Mouse (Mus musculus): Measurements from ENCODE around the gene Cys1. TPM values are rescaled to one million over a fixed set of nuclear protein-coding genes. Genes with fewer than 3 reads are reported as not detected.
"Not testable (repeated sequence)": the region's sequence is repeated elsewhere in the genome, so short reads cannot be mapped to it uniquely, and the experiment has no call there.

Gene Cys1
- polyA plus RNA-seq, 1 experiment from 2014 or later: 10.7 TPM

- H3K9ac ChIP-seq (ENCODE audit: low read depth, low read length): no peak overlapping the region
- 0 out of 2 replicates have a peak, but pooled peaks have one; percentile 13 for ATAC-seq (ENCODE audit: low FRiP score, low TSS enrichment)
- H3K4me3 ChIP-seq (ENCODE audit: low read length): no peak overlapping the region
- H3K36me3 ChIP-seq (ENCODE audit: control insufficient read depth, insufficient read depth, low read length): no peaks in the 10 kb centered on the region
- no peak overlapping the region for H3K4me2 ChIP-seq (replicated peaks; ENCODE audit: low read depth, low read length)
- no peaks in the 10 kb centered on the region for H3K27me3 ChIP-seq (ENCODE audit: control insufficient read depth, insufficient read depth, low read length)
- 0 out of 2 replicates have a peak, but pooled peaks cover 5% of the 10 kb centered on the region for H3K4me1 ChIP-seq (ENCODE audit: control insufficient read depth, insufficient read depth, low read length)
- 65% methylated on average over 4 of the region's 4 CpGs for WGBS
- H3K27ac ChIP-seq (ENCODE audit: low read depth, low read length): no peak overlapping the region
- no peaks in the 10 kb centered on the region for H3K9me3 ChIP-seq (ENCODE audit: control insufficient read depth, low read length)
Observed at GRCm38 (mm10) chr12:24642370-24642802, 39.2 kb downstream of the Cys1 start.

GRCm38 (mm10) chr12:24638787-24639186 is 42.8 kb downstream of the Cys1 start:
- WGBS: 97% methylated on average over 10 of the region's 10 CpGs

GRCm38 (mm10) chr12:24634648-24635047 is 47.0 kb downstream of the Cys1 start:
- Histone ChIP-seq H3K4me2 (replicated peaks; ENCODE audit: low read depth, low read length) (no peak overlapping the region), H3K27me3 (ENCODE audit: control insufficient read depth, insufficient read depth, low read length) (no peaks in the 10 kb centered on the region), H3K4me1 (ENCODE audit: control insufficient read depth, insufficient read depth, low read length) (no peaks in the 10 kb centered on the region), H3K9me3 (ENCODE audit: control insufficient read depth, low read length) (no peaks in the 10 kb centered on the region), H3K9ac (ENCODE audit: low read depth, low read length) (no peak overlapping the region), H3K27ac (ENCODE audit: low read depth, low read length) (no peak overlapping the region), H3K36me3 (ENCODE audit: control insufficient read depth, insufficient read depth, low read length) (no peaks in the 10 kb centered on the region), H3K4me3 (ENCODE audit: low read length) (no peak overlapping the region)
- WGBS: 93% methylated on average over 3 of the region's 3 CpGs
- ATAC-seq (ENCODE audit: low FRiP score, low TSS enrichment): no peak

More at GRCm38 (mm10) chr12:24638787-24639186, 42.8 kb downstream of the Cys1 start:
- not testable (repeated sequence) for H3K27me3 ChIP-seq (ENCODE audit: control insufficient read depth, insufficient read depth, low read length); H3K4me1 ChIP-seq (ENCODE audit: control insufficient read depth, insufficient read depth, low read length); H3K9ac ChIP-seq (ENCODE audit: low read depth, low read length); H3K36me3 ChIP-seq (ENCODE audit: control insufficient read depth, insufficient read depth, low read length); H3K27ac ChIP-seq (ENCODE audit: low read depth, low read length); H3K4me3 ChIP-seq (ENCODE audit: low read length); H3K9me3 ChIP-seq (ENCODE audit: control insufficient read depth, low read length); H3K4me2 ChIP-seq (replicated peaks; ENCODE audit: low read depth, low read length); ATAC-seq (ENCODE audit: low FRiP score, low TSS enrichment)

- ATAC-seq (ENCODE audit: low FRiP score, low TSS enrichment): no peak
- Histone ChIP-seq H3K4me3 (ENCODE audit: low read length) (no peak overlapping the region), H3K36me3 (ENCODE audit: control insufficient read depth, insufficient read depth, low read length) (no peaks in the 10 kb centered on the region), H3K4me1 (ENCODE audit: control insufficient read depth, insufficient read depth, low read length) (no peaks in the 10 kb centered on the region), H3K27ac (ENCODE audit: low read depth, low read length) (no peak overlapping the region), H3K4me2 (replicated peaks; ENCODE audit: low read depth, low read length) (no peak overlapping the region), H3K9ac (ENCODE audit: low read depth, low read length) (no peak overlapping the region), H3K9me3 (ENCODE audit: control insufficient read depth, low read length) (no peaks in the 10 kb centered on the region), H3K27me3 (ENCODE audit: control insufficient read depth, insufficient read depth, low read length) (no peaks in the 10 kb centered on the region)
- WGBS: 71% methylated on average over 4 of the region's 4 CpGs
Observed at GRCm38 (mm10) chr12:24634212-24634611, 47.4 kb downstream of the Cys1 start.

- Histone ChIP-seq H3K9ac (ENCODE audit: low read depth, low read length) (no peak overlapping the region), H3K27me3 (ENCODE audit: control insufficient read depth, insufficient read depth, low read length) (no peaks in the 10 kb centered on the region), H3K4me1 (ENCODE audit: control insufficient read depth, insufficient read depth, low read length) (no peaks in the 10 kb centered on the region), H3K36me3 (ENCODE audit: control insufficient read depth, insufficient read depth, low read length) (no peaks in the 10 kb centered on the region), H3K4me3 (ENCODE audit: low read length) (no peak overlapping the region), H3K27ac (ENCODE audit: low read depth, low read length) (no peak overlapping the region), H3K9me3 (ENCODE audit: control insufficient read depth, low read length) (no peaks in the 10 kb centered on the region), H3K4me2 (replicated peaks; ENCODE audit: low read depth, low read length) (no peak overlapping the region)
- 80% methylated on average over 1 of the region's 1 CpGs for WGBS
- no peak for ATAC-seq (ENCODE audit: low FRiP score, low TSS enrichment)
Observed at GRCm38 (mm10) chr12:24633753-24634191, 47.8 kb downstream of the Cys1 start.

GRCm38 (mm10) chr12:24632404-24632803 is 49.2 kb downstream of the Cys1 start:
- WGBS: 61% methylated on average over 4 of the region's 4 CpGs

GRCm38 (mm10) chr12:24630220-24630619 is 51.4 kb downstream of the Cys1 start:
- 92% methylated on average over 1 of the region's 1 CpGs for WGBS
- H3K4me1 ChIP-seq (ENCODE audit: control insufficient read depth, insufficient read depth, low read length): no peaks in the 10 kb centered on the region

More at GRCm38 (mm10) chr12:24632404-24632803, 49.2 kb downstream of the Cys1 start:
- H3K4me2 ChIP-seq (replicated peaks; ENCODE audit: low read depth, low read length): no peak overlapping the region
- H3K36me3 ChIP-seq (ENCODE audit: control insufficient read depth, insufficient read depth, low read length): no peaks in the 10 kb centered on the region
- no peaks in the 10 kb centered on the region for H3K27me3 ChIP-seq (ENCODE audit: control insufficient read depth, insufficient read depth, low read length)
- H3K4me1 ChIP-seq (ENCODE audit: control insufficient read depth, insufficient read depth, low read length): no peaks in the 10 kb centered on the region
- no peak overlapping the region for H3K4me3 ChIP-seq (ENCODE audit: low read length)
- ATAC-seq (ENCODE audit: low FRiP score, low TSS enrichment): no peak
- H3K9me3 ChIP-seq (ENCODE audit: control insufficient read depth, low read length): no peaks in the 10 kb centered on the region
- H3K9ac ChIP-seq (ENCODE audit: low read depth, low read length): no peak overlapping the region
- H3K27ac ChIP-seq (ENCODE audit: low read depth, low read length): no peak overlapping the region

GRCm38 (mm10) chr12:24627215-24627614 is 54.4 kb downstream of the Cys1 start:
- H3K27ac ChIP-seq (ENCODE audit: low read depth, low read length): no peak overlapping the region
- ATAC-seq (ENCODE audit: low FRiP score, low TSS enrichment): no peak
- no peak overlapping the region for H3K4me2 ChIP-seq (replicated peaks; ENCODE audit: low read depth, low read length)
- no peaks in the 10 kb centered on the region for H3K36me3 ChIP-seq (ENCODE audit: control insufficient read depth, insufficient read depth, low read length)
- no peaks in the 10 kb centered on the region for H3K4me1 ChIP-seq (ENCODE audit: control insufficient read depth, insufficient read depth, low read length)
- H3K9me3 ChIP-seq (ENCODE audit: control insufficient read depth, low read length): no peaks in the 10 kb centered on the region
- 68% methylated on average over 3 of the region's 3 CpGs for WGBS
- H3K9ac ChIP-seq (ENCODE audit: low read depth, low read length): no peak overlapping the region
- no peaks in the 10 kb centered on the region for H3K27me3 ChIP-seq (ENCODE audit: control insufficient read depth, insufficient read depth, low read length)
- H3K4me3 ChIP-seq (ENCODE audit: low read length): no peak overlapping the region

More at GRCm38 (mm10) chr12:24630220-24630619, 51.4 kb downstream of the Cys1 start:
- Histone ChIP-seq H3K27me3 (ENCODE audit: control insufficient read depth, insufficient read depth, low read length) (no peaks in the 10 kb centered on the region), H3K9me3 (ENCODE audit: control insufficient read depth, low read length) (no peaks in the 10 kb centered on the region), H3K4me3 (ENCODE audit: low read length) (no peak overlapping the region), H3K27ac (ENCODE audit: low read depth, low read length) (no peak overlapping the region), H3K36me3 (ENCODE audit: control insufficient read depth, insufficient read depth, low read length) (no peaks in the 10 kb centered on the region), H3K9ac (ENCODE audit: low read depth, low read length) (no peak overlapping the region), H3K4me2 (replicated peaks; ENCODE audit: low read depth, low read length) (no peak overlapping the region)
- ATAC-seq (ENCODE audit: low FRiP score, low TSS enrichment): no peak

- Histone ChIP-seq H3K9me3 (ENCODE audit: control insufficient read depth, low read length) (no peaks in the 10 kb centered on the region), H3K9ac (ENCODE audit: low read depth, low read length) (no peak overlapping the region), H3K27me3 (ENCODE audit: control insufficient read depth, insufficient read depth, low read length) (no peaks in the 10 kb centered on the region), H3K36me3 (ENCODE audit: control insufficient read depth, insufficient read depth, low read length) (no peaks in the 10 kb centered on the region), H3K4me2 (replicated peaks; ENCODE audit: low read depth, low read length) (no peak overlapping the region), H3K4me1 (ENCODE audit: control insufficient read depth, insufficient read depth, low read length) (no peaks in the 10 kb centered on the region), H3K27ac (ENCODE audit: low read depth, low read length) (no peak overlapping the region), H3K4me3 (ENCODE audit: low read length) (no peak overlapping the region)
- WGBS: 91% methylated on average over 5 of the region's 5 CpGs
- ATAC-seq (ENCODE audit: low FRiP score, low TSS enrichment): no peak
Observed at GRCm38 (mm10) chr12:24626401-24626800, 55.2 kb downstream of the Cys1 start.

Data from kidney, embryonic 14.5 days (tissue).